In genomic region chr7:19824182-19824973, GRCm38 (mm10) we compare ENCODE assay signal across 7 mouse cellular contexts. TPM values are rescaled to one million over a fixed set of nuclear protein-coding genes. Genes with fewer than 3 reads are reported as not detected.
A peak's percentile ranks its signal among the peaks of the same experiment; 100 is the strongest.
DNase-seq lines count a peak whose midpoint lies in the region; ATAC-seq and TF ChIP-seq lines count a peak whose summit lies in the region.

No protein-coding gene starts in this region.

- peak; percentile 58 for ATAC-seq in hindbrain, embryonic 14.5 days (ENCODE audit: low FRiP score)
- peak; percentile 80 for ATAC-seq in liver, embryonic 11.5 days (replicated peaks; ENCODE audit: low FRiP score)

- peak overlapping the region; percentile 76 for H3K9ac ChIP-seq in MEL (ENCODE audit: control insufficient read depth, low read depth, low read length, poor library complexity, severe bottlenecking)
- H3K9ac ChIP-seq in hindbrain, embryonic 14.5 days, result no peak overlapping the region
- H3K9ac ChIP-seq in liver, embryonic 11.5 days (ENCODE audit: low read depth, low read length), result no peak overlapping the region

- WGBS in hindbrain, embryonic 14.5 days, result 22% methylated on average over 26 of the region's 26 CpGs
- WGBS in liver, embryonic 11.5 days, result 17% methylated on average over 26 of the region's 26 CpGs

- H3K4me2 ChIP-seq in hindbrain, embryonic 14.5 days (replicated peaks), result peak overlapping the region; percentile 15; the same call in 1 of the 2 replicates
- H3K4me2 ChIP-seq in liver, embryonic 11.5 days, result peak overlapping the region; percentile 66

- DNase-seq in MEL (ENCODE audit: low read depth, low spot score), result peak; percentile 89
- DNase-seq in adrenal gland, postnatal 36 days, result peak; percentile 95 to 98
- peak; percentile 82 for DNase-seq in gastrocnemius, adult 18-20 months (ENCODE audit: low spot score)
- no peak for DNase-seq in hindbrain, embryonic 14.5 days (ENCODE audit: low spot score)
- peak; percentile 83 for DNase-seq in liver, embryonic 11.5 days (ENCODE audit: low spot score)
- DNase-seq in monocyte, adult 2 months (ENCODE audit: low read depth in 1 of 2, low spot score in 2 of 2), result peak; percentile 77 to 85

- TF ChIP-seq CTCF in MEL (IDR thresholded peaks at IDR 0.05 in 2 of 3, conservative IDR thresholded peaks at IDR 0.05 in 1 of 3; ENCODE audit: control insufficient read depth in 1 of 3, insufficient read depth in 1 of 3, low read depth in 2 of 3, low read length in 3 of 3, poor library complexity in 1 of 3, severe bottlenecking in 1 of 3), result no peak
- no peak for TF ChIP-seq CTCF in testis, adult 2 months (IDR thresholded peaks at IDR 0.05; ENCODE audit: control insufficient read depth, insufficient read depth, insufficient replicate concordance, low read depth, low read length)

- H3K9me3 ChIP-seq in MEL (replicated peaks; ENCODE audit: insufficient read depth, low read length), result no peaks in the 10 kb centered on the region
- 0 out of 2 replicates have a peak, but pooled peaks cover 4% of the 10 kb centered on the region for H3K9me3 ChIP-seq in hindbrain, embryonic 14.5 days (ENCODE audit: control insufficient read depth, low read length)
- H3K9me3 ChIP-seq in liver, embryonic 11.5 days (ENCODE audit: control insufficient read depth, low read length), result peaks cover 2% of the 10 kb centered on the region; the same call in 1 of the 2 replicates

- H3K27me3 ChIP-seq in MEL (ENCODE audit: control insufficient read depth in 1 of 2, insufficient read depth in 2 of 2, low read length in 2 of 2), result no peaks in the 10 kb centered on the region
- H3K27me3 ChIP-seq in hindbrain, embryonic 14.5 days (ENCODE audit: control insufficient read depth, insufficient read depth, low read length), result peaks cover 45% of the 10 kb centered on the region
- H3K27me3 ChIP-seq in liver, embryonic 11.5 days (replicated peaks; ENCODE audit: control insufficient read depth, insufficient read depth, low read length), result peaks cover 15% of the 10 kb centered on the region
- H3K27me3 ChIP-seq in testis, adult 2 months (ENCODE audit: control insufficient read depth, insufficient read depth, low read length), result no peaks in the 10 kb centered on the region; the same call in 1 of the 2 replicates

- H3K27ac ChIP-seq in MEL (ENCODE audit: control insufficient read depth, low read depth, low read length), result peak overlapping the region; percentile 78
- no peak overlapping the region for H3K27ac ChIP-seq in hindbrain, embryonic 14.5 days
- peak overlapping the region; percentile 85 for H3K27ac ChIP-seq in liver, embryonic 11.5 days (ENCODE audit: low read depth, low read length)
- H3K27ac ChIP-seq in testis, adult 2 months (ENCODE audit: control insufficient read depth, insufficient read depth, low read depth, low read length), result peak overlapping the region; percentile 85

- no peak for TF ChIP-seq RAD21 in MEL (IDR thresholded peaks at IDR 0.05; ENCODE audit: low read depth, low read length)

- peak in 1 of 2 experiments; percentile 39; a peak in 1 of 4 replicates for TF ChIP-seq POLR2A in MEL (IDR thresholded peaks at IDR 0.05; ENCODE audit: control insufficient read depth in 1 of 2, insufficient read depth in 1 of 2, low read depth in 1 of 2, low read length in 2 of 2, poor library complexity in 1 of 2)
- TF ChIP-seq POLR2A in testis, adult 2 months (IDR thresholded peaks at IDR 0.05; ENCODE audit: control insufficient read depth, low read depth, low read length), result no peak

- peak overlapping the region; percentile 62 for H3K4me3 ChIP-seq in MEL (ENCODE audit: control insufficient read depth in 1 of 2, insufficient read depth in 1 of 2, low read depth in 2 of 2, low read length in 2 of 2)
- no peak overlapping the region for H3K4me3 ChIP-seq in hindbrain, embryonic 14.5 days (replicated peaks; ENCODE audit: low read length)
- 0 out of 2 replicates have a peak overlapping the region, but pooled peaks have one; percentile 4 for H3K4me3 ChIP-seq in liver, embryonic 11.5 days (ENCODE audit: low read depth, low read length)
- no peak overlapping the region for H3K4me3 ChIP-seq in testis, adult 2 months (ENCODE audit: control insufficient read depth, low read depth, low read length)

- H3K4me1 ChIP-seq in MEL (ENCODE audit: control insufficient read depth in 1 of 2, insufficient read depth in 2 of 2, low read length in 2 of 2), result peaks cover 4 to 19% of the 10 kb centered on the region in 2 experiments
- peaks cover 6% of the 10 kb centered on the region; the same call in 1 of the 2 replicates for H3K4me1 ChIP-seq in hindbrain, embryonic 14.5 days (replicated peaks; ENCODE audit: control insufficient read depth, insufficient read depth, low read length)
- peaks cover 13% of the 10 kb centered on the region for H3K4me1 ChIP-seq in liver, embryonic 11.5 days (replicated peaks; ENCODE audit: control insufficient read depth, insufficient read depth, low read length)
- peaks cover 16% of the 10 kb centered on the region for H3K4me1 ChIP-seq in testis, adult 2 months (ENCODE audit: control insufficient read depth, insufficient read depth, low read length)

- no peaks in the 10 kb centered on the region; the same call in 1 of the 2 replicates for H3K79me2 ChIP-seq in MEL (ENCODE audit: control insufficient read depth, insufficient read depth, low read length, poor library complexity)

- no peak for TF ChIP-seq EP300 in MEL (IDR thresholded peaks at IDR 0.05; ENCODE audit: low read depth in 1 of 2, low read length in 2 of 2)

- H3K36me3 ChIP-seq in MEL (ENCODE audit: control insufficient read depth in 1 of 2, insufficient read depth in 2 of 2, low read length in 2 of 2), result peaks cover 0 to 10% of the 10 kb centered on the region in 2 experiments; a peak in 2 of 4 replicates
- H3K36me3 ChIP-seq in hindbrain, embryonic 14.5 days (replicated peaks; ENCODE audit: control insufficient read depth, insufficient read depth), result no peaks in the 10 kb centered on the region
- no peaks in the 10 kb centered on the region for H3K36me3 ChIP-seq in liver, embryonic 11.5 days (ENCODE audit: control insufficient read depth, insufficient read depth, low read length)
- no peaks in the 10 kb centered on the region for H3K36me3 ChIP-seq in testis, adult 2 months (ENCODE audit: control insufficient read depth, insufficient read depth, low read length)

TF ChIP-seq in MEL, 35 proteins besides CTCF, POLR2A, EP300 and RAD21 (continues in another document):
- 0 out of 2 replicates have a peak, but pooled peaks have one; percentile 59 for TF ChIP-seq ZMIZ1 (IDR thresholded peaks at IDR 0.05; ENCODE audit: low read depth, low read length)
- no peak for TF ChIP-seq UBTF (IDR thresholded peaks at IDR 0.05; ENCODE audit: borderline replicate concordance, insufficient read depth, low read depth, low read length)
- TF ChIP-seq USF1 (IDR thresholded peaks at IDR 0.05; ENCODE audit: low read depth, low read length), result no peak
- TF ChIP-seq MAX (IDR thresholded peaks at IDR 0.05; ENCODE audit: low read length), result no peak
- TF ChIP-seq NRF1 (IDR thresholded peaks at IDR 0.05; ENCODE audit: insufficient read depth, low read depth, low read length, poor library complexity, severe bottlenecking), result no peak

RNA-seq across cellular contexts. Expression of gene Bcl3, which starts 1.8 kb away (rescaled TPM):
- total RNA-seq in MEL (2012; rRNA removed), result 1.7 and 2.7 TPM in 2 replicates
- polyA plus RNA-seq in MEL (2012; ENCODE audit: insufficient read depth in 1 of 2, insufficient read length in 2 of 2, low read depth in 1 of 2, low replicate concordance in 2 of 2, missing spikeins in 1 of 2), result 1 to 10 TPM in 1 of 2 experiments, not detected in 1; 6.7 TPM
- 10 to 100 TPM; 19.5 to 51.0 TPM for total RNA-seq in adrenal gland, postnatal 36 days (2021)
- total RNA-seq in gastrocnemius, adult 18-20 months (2021), result 1 to 10 TPM; 1.0 to 2.0 TPM
- 0.58 and 0.97 TPM in 2 replicates for polyA plus RNA-seq in hindbrain, embryonic 14.5 days (2014; fragmentation: Nextera tagmentation; extraction: Ambion mirVana)
- 5.4 and 7.0 TPM in 2 replicates for polyA plus RNA-seq in liver, embryonic 11.5 days (2014; fragmentation: Nextera tagmentation; extraction: Ambion mirVana)
- polyA plus RNA-seq in testis, adult 2 months (2012; rRNA removed), result 4.4 and 5.9 TPM in 2 replicates

RNA-seq across cellular contexts. Expression of gene Gm19345, which starts 27.4 kb away (rescaled TPM):
- not detected in 2 replicates for total RNA-seq in MEL (2012; rRNA removed)
- not detected for polyA plus RNA-seq in MEL (2012; ENCODE audit: insufficient read depth in 1 of 2, insufficient read length in 2 of 2, low read depth in 1 of 2, low replicate concordance in 2 of 2, missing spikeins in 1 of 2)
- total RNA-seq in adrenal gland, postnatal 36 days (2021), result under 1 TPM in 1 of 2 experiments, not detected in 1; 0.83 TPM
- not detected for total RNA-seq in gastrocnemius, adult 18-20 months (2021)
- polyA plus RNA-seq in hindbrain, embryonic 14.5 days (2014; fragmentation: Nextera tagmentation; extraction: Ambion mirVana), result 13.0 and 13.9 TPM in 2 replicates
- polyA plus RNA-seq in liver, embryonic 11.5 days (2014; fragmentation: Nextera tagmentation; extraction: Ambion mirVana), result not detected in 2 replicates
- polyA plus RNA-seq in testis, adult 2 months (2012; rRNA removed), result 0.21 and 0.42 TPM in 2 replicates

RNA-seq across cellular contexts. Expression of gene Cblc, which starts 27.8 kb away (rescaled TPM):
- total RNA-seq in MEL (2012; rRNA removed), result not detected in 2 replicates
- not detected for polyA plus RNA-seq in MEL (2012; ENCODE audit: insufficient read depth in 1 of 2, insufficient read length in 2 of 2, low read depth in 1 of 2, low replicate concordance in 2 of 2, missing spikeins in 1 of 2)
- not detected for total RNA-seq in adrenal gland, postnatal 36 days (2021)
- total RNA-seq in gastrocnemius, adult 18-20 months (2021), result not detected
- not detected in 2 replicates for polyA plus RNA-seq in hindbrain, embryonic 14.5 days (2014; fragmentation: Nextera tagmentation; extraction: Ambion mirVana)
- 1.4 TPM in 2 replicates for polyA plus RNA-seq in liver, embryonic 11.5 days (2014; fragmentation: Nextera tagmentation; extraction: Ambion mirVana)
- 0.82 TPM in 1 of 2 replicates, not detected in the other for polyA plus RNA-seq in testis, adult 2 months (2012; rRNA removed)

RNA-seq across cellular contexts. Expression of gene Ceacam16, which starts 36.7 kb away (rescaled TPM):
- 0.12 TPM in 1 of 2 replicates, not detected in the other for total RNA-seq in MEL (2012; rRNA removed)
- under 1 TPM in 1 of 2 experiments, not detected in 1; 0.18 TPM for polyA plus RNA-seq in MEL (2012; ENCODE audit: insufficient read depth in 1 of 2, insufficient read length in 2 of 2, low read depth in 1 of 2, low replicate concordance in 2 of 2, missing spikeins in 1 of 2)
- not detected for total RNA-seq in adrenal gland, postnatal 36 days (2021)
- total RNA-seq in gastrocnemius, adult 18-20 months (2021), result not detected
- polyA plus RNA-seq in hindbrain, embryonic 14.5 days (2014; fragmentation: Nextera tagmentation; extraction: Ambion mirVana), result 0.17 and 0.20 TPM in 2 replicates
- not detected in 2 replicates for polyA plus RNA-seq in liver, embryonic 11.5 days (2014; fragmentation: Nextera tagmentation; extraction: Ambion mirVana)
- 0.32 and 0.37 TPM in 2 replicates for polyA plus RNA-seq in testis, adult 2 months (2012; rRNA removed)

RNA-seq across cellular contexts. Expression of gene Bcam, which starts 53.6 kb away (rescaled TPM):
- 2.6 and 3.2 TPM in 2 replicates for total RNA-seq in MEL (2012; rRNA removed)
- 1 to 10 TPM in 1 of 2 experiments, not detected in 1; 8.1 TPM for polyA plus RNA-seq in MEL (2012; ENCODE audit: insufficient read depth in 1 of 2, insufficient read length in 2 of 2, low read depth in 1 of 2, low replicate concordance in 2 of 2, missing spikeins in 1 of 2)
- total RNA-seq in adrenal gland, postnatal 36 days (2021), result 10 to 100 TPM; 43.5 to 53.8 TPM
- 10 to 100 TPM; 17.4 to 28.5 TPM for total RNA-seq in gastrocnemius, adult 18-20 months (2021)
- polyA plus RNA-seq in hindbrain, embryonic 14.5 days (2014; fragmentation: Nextera tagmentation; extraction: Ambion mirVana), result 17.5 and 18.8 TPM in 2 replicates
- polyA plus RNA-seq in liver, embryonic 11.5 days (2014; fragmentation: Nextera tagmentation; extraction: Ambion mirVana), result 17.5 and 21.8 TPM in 2 replicates
- 4.5 and 7.5 TPM in 2 replicates for polyA plus RNA-seq in testis, adult 2 months (2012; rRNA removed)

Comparison
In these comparisons a context has a peak if more than half of its experiments do, and no peak if none do; other contexts are left out.
1. H3K4me3 ChIP-seq: peak in MEL (2 of 2) and liver, embryonic 11.5 days (single experiment); none in hindbrain, embryonic 14.5 days (single experiment) and testis, adult 2 months (single experiment).